Mouse (Mus musculus) MN1 (cell line): ENCODE measurements at regions not wholly inside any gene's neighbourhood (a gene's known extent, or its start where the extent isn't known, plus 50 kb on each side); places are given as distances from the start of the nearest gene placed in this dataset.

Source experiments
- DNase-seq: peaks from one replicate; pipeline ENCODE4 v3.0.0-alpha.2; 2016; ENCODE audit warnings: low spot score

GRCm38 (mm10) chr6:117000951-117001725, 167.2 kb upstream of the Cxcl12 start:
- no peak for DNase-seq

- peak; percentile 59 for DNase-seq
Measured at GRCm38 (mm10) chr6:117012621-117013020, 155.7 kb upstream of the Cxcl12 start.

DNA sequence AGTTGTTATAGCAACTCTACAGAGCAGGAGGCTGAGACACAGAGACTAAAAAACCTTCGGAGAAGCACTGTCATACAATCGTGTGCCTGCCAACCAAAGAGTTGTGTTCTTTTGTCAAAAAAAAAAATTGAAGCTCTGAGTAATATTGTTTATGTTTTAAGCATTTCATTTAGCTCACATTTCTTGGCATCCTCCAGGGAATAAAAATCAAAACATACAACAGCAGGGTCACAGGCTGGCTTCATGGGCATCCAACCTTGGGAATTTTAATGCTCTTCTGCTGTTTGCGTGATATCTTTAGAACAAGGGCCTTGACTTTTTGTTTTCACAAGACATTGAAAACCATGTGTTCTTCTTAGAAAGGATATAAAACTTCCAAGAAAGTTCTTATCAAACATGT, 152.9 kb upstream of the Cxcl12 start:
- no peak for DNase-seq

- no peak for DNase-seq
Measured at GRCm38 (mm10) chr6:117021851-117022250, 146.5 kb upstream of the Cxcl12 start.

DNA sequence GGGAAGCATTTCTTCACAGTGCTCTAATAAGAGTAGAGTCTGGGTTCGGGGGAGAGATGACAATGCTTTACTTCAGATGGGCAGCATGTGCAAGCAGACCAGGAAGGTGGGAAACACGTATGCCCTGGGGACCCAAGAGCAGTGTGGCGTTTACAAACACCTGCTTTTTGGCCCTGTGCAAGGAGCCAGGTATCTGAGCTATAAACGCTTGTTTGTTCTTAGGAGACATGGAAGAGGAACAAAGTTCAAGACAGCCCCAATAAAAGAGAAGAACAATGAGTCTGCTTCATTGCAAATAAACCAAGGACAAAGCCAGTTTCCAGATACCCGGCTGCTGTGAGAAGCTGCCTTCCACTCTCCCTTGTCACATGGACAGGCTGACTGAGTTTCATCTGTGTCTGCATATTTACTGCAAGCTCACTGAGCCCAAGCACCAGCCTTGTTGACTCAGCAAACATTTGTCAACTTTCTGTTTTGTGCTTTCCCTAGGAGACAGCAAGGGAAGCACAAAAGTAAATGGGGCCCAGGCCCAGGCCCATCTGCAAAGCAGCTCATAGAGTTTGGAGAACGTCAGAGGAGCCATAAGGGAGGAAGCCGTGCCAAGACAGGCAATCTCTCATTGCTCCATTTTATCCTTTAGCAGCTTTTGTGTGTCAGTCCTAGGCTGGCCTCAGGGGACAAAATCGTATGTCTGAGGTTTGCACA, 136.1 kb upstream of the Cxcl12 start:
- DNase-seq = no peak

- DNase-seq = no peak
Measured at GRCm38 (mm10) chr6:117043744-117044143, 124.6 kb upstream of the Cxcl12 start.

DNA sequence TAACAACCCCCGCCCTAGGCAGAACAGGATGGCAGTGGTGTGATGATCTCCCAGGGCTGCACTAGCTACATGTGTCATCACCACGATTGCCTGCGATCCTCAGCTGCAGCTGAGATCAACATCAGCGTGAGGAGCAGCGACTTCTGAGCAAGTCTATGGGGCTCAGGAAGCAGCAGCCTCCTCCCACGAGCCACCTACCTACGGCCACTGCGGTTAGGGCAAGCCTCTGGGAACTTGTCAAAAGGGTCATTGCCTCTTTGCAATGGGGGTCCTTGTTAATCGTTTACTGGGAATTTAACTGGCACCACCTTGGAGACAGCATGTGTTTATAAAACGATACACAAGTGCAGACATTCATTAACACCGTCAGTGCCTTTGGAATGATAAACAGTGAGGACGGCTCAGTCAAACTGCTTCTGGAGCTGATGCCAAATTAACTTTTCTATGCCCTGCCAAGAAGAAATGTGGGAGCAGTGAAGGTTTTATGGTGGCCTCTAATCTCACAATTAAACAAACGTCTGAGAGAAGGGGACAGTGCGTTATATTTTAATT, 118.8 kb upstream of the Cxcl12 start:
- DNase-seq = no peak

DNA sequence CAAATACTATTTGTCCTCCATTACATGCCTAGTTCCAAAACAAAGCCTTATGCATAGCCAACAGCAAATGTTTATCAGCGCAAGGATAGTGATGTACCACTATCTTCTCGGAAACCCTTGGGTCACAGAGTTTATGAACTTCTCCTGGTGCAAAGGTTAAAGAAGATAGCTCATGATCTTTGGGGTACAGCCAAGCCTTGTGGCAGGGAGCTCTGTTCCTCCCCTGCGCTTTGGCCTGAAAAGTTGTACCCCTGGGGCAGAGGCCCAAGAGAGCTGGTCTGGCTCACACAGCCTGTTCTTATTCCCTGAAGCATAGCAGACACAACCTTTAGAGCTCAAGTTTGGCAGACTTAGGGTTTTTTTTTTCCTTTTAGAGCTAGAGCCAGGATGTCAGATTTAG, 107.6 kb upstream of the Cxcl12 start:
- DNase-seq = no peak

DNA sequence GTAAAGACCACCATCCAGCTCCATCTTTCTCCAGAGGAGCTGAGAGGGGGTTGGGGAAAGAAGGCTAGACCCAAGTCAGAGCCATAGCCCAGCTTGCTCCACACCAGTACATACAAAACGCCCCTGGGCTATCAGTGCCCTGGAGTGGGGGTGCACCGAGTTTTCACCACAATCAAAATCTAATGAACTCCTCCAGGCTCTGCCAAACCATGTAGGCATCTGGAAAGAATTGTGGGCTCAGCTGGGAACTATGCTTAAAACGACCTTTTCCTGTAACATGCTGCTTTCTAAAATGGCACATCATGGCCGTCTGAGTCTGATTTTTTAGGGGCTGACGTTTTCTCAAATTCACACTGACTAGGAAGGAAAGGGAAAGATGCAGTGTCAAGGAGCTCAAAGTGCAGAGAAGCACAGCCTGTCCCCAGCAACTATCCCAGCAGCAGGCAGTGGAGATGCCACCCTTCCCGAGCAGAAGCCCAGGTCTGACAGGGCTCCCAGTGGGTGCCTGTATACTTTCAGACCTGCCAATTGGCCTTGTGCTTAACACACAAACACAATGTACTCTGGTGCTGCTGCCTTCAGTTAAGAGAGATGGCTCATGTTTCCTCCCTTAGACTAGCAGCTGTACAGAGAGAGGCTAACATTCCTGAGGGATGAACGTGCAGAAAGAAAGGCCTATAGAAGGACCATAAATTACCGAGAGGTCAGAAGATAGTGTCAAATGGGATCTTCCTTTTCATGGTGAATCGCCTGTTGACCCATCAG, 100.6 kb upstream of the Cxcl12 start:
- no peak for DNase-seq

- DNase-seq = no peak
Measured at GRCm38 (mm10) chr6:117071311-117071710, 97.0 kb upstream of the Cxcl12 start.

GRCm38 (mm10) chr6:117071857-117072256, 96.5 kb upstream of the Cxcl12 start:
- no peak for DNase-seq

- no peak for DNase-seq
Measured at GRCm38 (mm10) chr6:117079500-117079899, 88.8 kb upstream of the Cxcl12 start.

- DNase-seq = no peak
Measured at GRCm38 (mm10) chr6:117080973-117081372, 87.4 kb upstream of the Cxcl12 start.

- no peak for DNase-seq
Measured at GRCm38 (mm10) chr6:117084211-117084610, 84.1 kb upstream of the Cxcl12 start.

- no peak for DNase-seq
Measured at GRCm38 (mm10) chr6:117084833-117085500, 83.4 kb upstream of the Cxcl12 start.

DNA sequence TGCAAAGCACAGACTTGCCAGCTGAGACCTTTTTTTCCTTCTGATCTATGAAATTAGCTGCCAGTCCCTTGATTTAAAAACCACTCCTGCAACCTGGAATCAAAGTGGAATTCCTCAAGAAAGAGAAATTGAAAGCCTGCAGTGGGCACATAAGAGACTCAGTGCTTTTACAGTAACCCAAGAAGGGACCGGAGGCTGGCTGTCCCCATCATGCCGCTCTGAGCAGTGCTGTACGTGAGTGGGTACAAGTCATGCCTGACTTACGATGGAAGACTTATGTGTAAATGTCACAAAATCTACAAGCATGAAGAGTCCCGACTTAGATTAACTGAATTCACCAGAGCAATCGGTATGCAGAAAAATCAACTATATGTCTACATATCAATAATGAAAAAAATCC, 73.6 kb upstream of the Cxcl12 start:
- DNase-seq = no peak

GRCm38 (mm10) chr6:117099871-117100270, 68.5 kb upstream of the Cxcl12 start:
- DNase-seq = no peak

- DNase-seq = no peak
Measured at GRCm38 (mm10) chr6:117102693-117103092, 65.6 kb upstream of the Cxcl12 start.

DNA sequence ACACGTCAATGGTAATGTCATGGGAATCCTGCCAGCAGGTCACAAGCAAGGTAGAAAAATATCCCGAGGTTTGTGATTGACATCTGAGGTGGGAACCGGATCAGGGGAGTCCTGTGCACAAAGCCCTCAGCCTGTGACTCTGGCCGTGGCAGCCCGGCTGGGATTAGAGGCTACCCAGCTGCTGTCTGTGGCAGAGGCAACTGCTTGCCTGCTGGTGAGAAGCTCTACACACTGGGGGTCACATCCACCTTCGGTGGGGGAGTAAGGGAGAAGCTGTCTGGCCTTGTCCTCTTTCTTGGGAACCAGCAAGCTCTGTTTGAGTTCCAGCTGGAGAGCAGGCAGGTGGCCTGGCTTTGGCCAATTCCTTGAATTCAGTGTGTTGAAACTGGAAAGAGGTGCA, 64.3 kb upstream of the Cxcl12 start:
- DNase-seq = no peak

- DNase-seq = no peak
Measured at GRCm38 (mm10) chr6:117104463-117104862, 63.9 kb upstream of the Cxcl12 start.

DNA sequence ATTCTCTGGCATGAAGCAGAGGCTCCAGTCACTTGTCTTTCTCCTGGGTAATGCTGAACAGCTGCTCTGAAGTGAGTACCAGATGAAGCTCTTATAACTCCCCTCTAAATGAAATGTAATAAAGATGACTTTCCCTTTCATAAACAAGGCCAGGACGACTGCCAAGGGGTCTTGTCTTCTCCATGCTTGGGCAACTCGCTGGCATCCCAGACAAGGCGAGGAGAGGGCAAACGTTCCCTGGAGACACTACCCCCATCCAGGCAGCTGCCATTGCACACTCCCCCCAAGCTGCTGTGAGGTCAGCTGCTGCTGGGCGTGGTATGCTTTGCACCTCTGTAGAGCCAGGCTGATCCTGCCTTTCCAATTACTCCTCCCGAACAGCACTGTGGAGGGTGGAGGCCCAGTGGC, 63.1 kb upstream of the Cxcl12 start:
- DNase-seq = peak; percentile 28

DNA sequence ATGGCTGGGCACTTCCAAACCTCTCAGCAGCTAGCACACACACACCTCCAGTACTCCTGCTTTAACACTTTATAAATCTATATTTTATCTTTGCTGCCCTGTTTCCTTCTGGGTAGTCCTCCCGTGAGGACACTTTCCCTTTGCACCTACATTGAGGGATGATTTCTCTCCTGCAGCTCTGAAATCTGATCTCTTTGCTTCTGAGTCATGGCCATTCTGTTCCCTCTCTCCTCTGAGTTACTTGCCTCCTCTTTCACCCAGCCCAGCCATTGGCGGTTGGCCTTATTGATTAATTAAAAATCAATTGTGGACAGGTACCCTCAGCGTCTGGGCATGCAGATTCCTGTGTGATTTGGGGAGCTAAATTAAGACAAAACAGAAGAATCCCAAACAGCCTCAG, 58.0 kb upstream of the Cxcl12 start:
- no peak for DNase-seq
